Mouse (Mus musculus): ENCODE measurements at regions not wholly inside any gene's neighbourhood (a gene's known extent, or its start where the extent isn't known, plus 50 kb on each side); places are given as distances from the start of the nearest gene placed in this dataset.

DNA sequence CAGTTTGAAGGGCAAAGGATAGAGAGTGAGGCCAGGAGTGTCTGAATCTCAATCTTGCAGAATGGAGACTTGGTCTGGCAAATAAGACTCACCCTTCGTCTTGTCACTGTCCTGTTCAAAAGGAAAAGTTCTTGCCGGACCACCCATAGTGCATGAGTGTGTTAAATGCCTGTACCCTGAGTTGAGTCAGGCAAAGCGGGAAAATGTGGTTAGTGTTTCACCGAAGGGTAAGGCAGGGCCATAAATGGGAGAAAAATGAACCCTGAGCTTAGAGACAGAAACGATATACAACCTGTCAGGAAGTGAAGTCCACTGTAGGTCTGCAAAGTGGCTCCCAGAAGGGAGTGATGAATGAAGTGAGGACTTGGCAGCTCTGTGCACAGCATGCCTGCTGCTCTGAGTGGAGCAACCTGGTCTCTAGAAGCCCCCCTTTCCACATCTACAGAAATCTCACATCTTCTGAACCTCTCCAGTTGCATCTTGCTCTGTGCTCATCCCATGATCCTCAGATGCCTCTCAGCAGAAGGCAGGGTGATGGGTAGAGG lies 191.5 kb upstream of the Tnc start:
- no peak for TF ChIP-seq CTCF (IDR thresholded peaks at IDR 0.05; ENCODE audit: borderline replicate concordance, extremely low read depth, insufficient read depth, insufficient read length)
- no peak for TF ChIP-seq POLR2A (IDR thresholded peaks at IDR 0.05; ENCODE audit: borderline replicate concordance, extremely low read depth, insufficient read depth, insufficient read length, poor library complexity, severe bottlenecking)
